Mouse (Mus musculus): ENCODE results near the gene Eipr1. TPM values are rescaled to one million over a fixed set of nuclear protein-coding genes. Genes with fewer than 3 reads are reported as not detected.

Eipr1 gene
- total and polyA plus RNA-seq, 3 experiments = 33.3 to 35.4 (median 34.4) TPM

DNA sequence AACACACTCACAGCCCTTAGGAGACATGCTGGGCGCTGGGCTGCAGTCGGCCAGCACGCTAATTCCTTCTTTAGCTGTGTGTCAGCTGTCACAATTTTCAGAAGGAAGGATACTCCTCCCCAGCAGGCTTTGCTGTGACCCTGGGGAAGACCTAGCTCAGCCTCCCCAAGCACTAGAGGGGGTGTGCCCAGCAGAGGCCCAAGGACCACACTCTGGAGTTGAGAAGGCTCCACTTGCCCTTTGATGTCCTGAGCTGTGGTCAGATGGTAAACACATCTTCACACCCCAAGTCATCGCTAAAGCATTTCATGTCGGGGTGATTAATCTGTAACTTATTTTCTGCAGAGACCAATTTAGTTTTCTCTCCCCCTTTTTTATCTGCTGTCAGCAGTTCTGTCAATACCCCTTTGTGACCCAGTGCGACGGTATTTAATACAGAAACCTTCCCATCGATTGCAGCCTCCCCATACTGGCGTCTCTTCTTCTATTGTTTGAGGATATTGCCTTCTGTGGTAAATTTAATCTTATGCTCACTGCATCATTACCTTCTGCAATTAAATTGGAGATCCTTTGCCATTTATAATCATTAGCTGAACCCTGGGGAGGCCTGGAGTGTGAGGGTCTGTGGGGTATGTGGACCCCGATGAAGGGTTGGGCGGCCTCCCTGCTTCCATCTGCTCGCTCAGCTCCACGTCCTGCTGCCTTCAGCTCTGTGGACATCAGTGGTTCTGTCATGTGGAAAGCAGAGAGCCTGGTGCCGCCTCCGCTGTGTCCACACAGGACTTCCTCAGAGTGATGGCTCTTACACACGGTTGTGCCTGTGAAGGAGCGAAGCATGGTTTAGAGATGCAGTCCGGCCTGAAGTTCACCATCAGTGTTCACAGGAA is 97.4 kb downstream of the Eipr1 start:
- H3K36me3 ChIP-seq (replicated peaks in 1 of 2; ENCODE audit: control insufficient read depth in 1 of 2, insufficient read depth in 1 of 2, low read length in 1 of 2) = peaks cover 0 to 34% of the 10 kb centered on the region in 2 experiments
- dilution Hi-C loops (cut with MboI; ENCODE audit: extremely low pct_ligation_motif_present, extremely low pct_unique_long_range_greater_than_20kb, low sequenced_read_pairs) = no loop called here

DNA sequence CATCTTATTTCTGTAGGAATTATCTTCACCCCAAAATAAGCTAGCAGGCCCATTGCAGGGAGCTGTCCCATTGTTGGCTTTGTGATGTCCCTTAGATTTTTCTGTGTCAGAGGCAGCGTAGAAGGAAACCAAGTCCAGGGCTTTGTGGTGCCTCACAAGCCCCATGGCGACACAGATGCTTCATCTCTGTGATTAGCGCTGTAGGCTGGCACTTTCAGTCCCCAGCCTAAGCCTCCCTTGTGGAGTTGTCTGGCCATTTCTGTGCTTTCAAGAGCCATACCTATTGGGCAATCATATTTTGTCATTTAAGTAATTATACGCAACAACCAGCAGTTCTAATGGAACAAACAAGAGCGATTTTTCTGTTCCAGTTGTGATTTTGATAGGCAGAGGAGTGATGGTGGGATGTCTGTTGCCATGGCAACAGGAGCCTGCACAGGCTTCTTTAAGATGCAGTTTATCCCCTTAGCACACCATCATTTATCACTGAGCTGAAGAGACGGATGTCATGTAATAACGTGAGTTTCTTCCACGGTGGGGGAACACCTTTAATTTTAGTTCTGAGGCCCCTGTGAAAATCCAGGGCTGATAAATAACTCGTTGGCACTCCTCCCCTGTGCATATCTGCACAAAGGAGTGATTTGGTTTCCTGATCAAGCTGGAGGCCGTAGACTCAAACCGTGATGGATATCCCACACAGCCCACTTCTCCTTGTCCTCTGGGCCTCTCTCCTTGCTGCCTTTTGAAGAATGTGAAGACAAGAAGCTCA is 108.1 kb downstream of the Eipr1 start:
- Histone ChIP-seq H3K9me3 (replicated peaks; ENCODE audit: low read length) (no peaks in the 10 kb centered on the region), H3K27ac (ENCODE audit: insufficient read depth, low read depth) (no peak overlapping the region), H3K79me2 (replicated peaks; ENCODE audit: control insufficient read depth, extremely low read depth, insufficient read depth, poor library complexity, severe bottlenecking) (no peaks in the 10 kb centered on the region), H3K9ac (ENCODE audit: insufficient read depth, low read depth) (no peak overlapping the region), H3K36me3 (replicated peaks in 1 of 2; ENCODE audit: control insufficient read depth in 1 of 2, insufficient read depth in 1 of 2, low read length in 1 of 2) (peaks cover 16 to 64% of the 10 kb centered on the region in 2 experiments), H3K4me2 (ENCODE audit: insufficient read depth, low read depth, poor library complexity, severe bottlenecking) (no peak overlapping the region), H3K27me3 (replicated peaks) (no peaks in the 10 kb centered on the region), H3K4me1 (ENCODE audit: control insufficient read depth in 1 of 2, insufficient read depth in 2 of 2) (no peaks in the 10 kb centered on the region), H3K4me3 (replicated peaks in 1 of 3; ENCODE audit: low read depth in 2 of 3, low read length in 2 of 3, poor library complexity in 1 of 3) (no peak overlapping the region)
- DNase-seq (ENCODE audit: extremely low read depth) = no peak
- TF ChIP-seq TCF12 (IDR thresholded peaks at IDR 0.05; ENCODE audit: low read depth, low read length) (no peak), ELF1 (IDR thresholded peaks at IDR 0.05; ENCODE audit: low read depth, low read length) (no peak), UBTF (IDR thresholded peaks at IDR 0.05; ENCODE audit: low read depth, low read length) (no peak), RAD21 (IDR thresholded peaks at IDR 0.05; ENCODE audit: low read depth, low read length) (no peak), MYC (IDR thresholded peaks at IDR 0.05; ENCODE audit: low read depth, low read length) (no peak), POLR2AphosphoS2 (IDR thresholded peaks at IDR 0.05; ENCODE audit: low read depth, low read length) (no peak), ZNF384 (IDR thresholded peaks at IDR 0.05; ENCODE audit: low read depth, low read length) (no peak), RCOR1 (conservative IDR thresholded peaks at IDR 0.05; ENCODE audit: low read depth, low read length) (no peak), CTCF (conservative IDR thresholded peaks at IDR 0.05 in 1 of 2, IDR thresholded peaks at IDR 0.05 in 1 of 2; ENCODE audit: low read depth in 2 of 2, low read length in 2 of 2) (no peak), NELFE (IDR thresholded peaks at IDR 0.05; ENCODE audit: low read depth, low read length) (no peak), TBP (conservative IDR thresholded peaks at IDR 0.05; ENCODE audit: low read depth, low read length) (no peak), ZMIZ1 (IDR thresholded peaks at IDR 0.05; ENCODE audit: low read depth, low read length) (no peak), POLR2A (IDR thresholded peaks at IDR 0.05; ENCODE audit: low read depth, low read length) (no peak), MEF2A (IDR thresholded peaks at IDR 0.05; ENCODE audit: borderline replicate concordance, low read depth, low read length) (no peak), GABPA (IDR thresholded peaks at IDR 0.05; ENCODE audit: insufficient replicate concordance, low read depth, low read length) (no peak), SIN3A (IDR thresholded peaks at IDR 0.05; ENCODE audit: low read length) (no peak), EP300 (IDR thresholded peaks at IDR 0.05; ENCODE audit: low read length) (no peak)
- in situ Hi-C loops (cut with MboI; ENCODE audit: low pct_ligation_motif_present, low pct_unique_long_range_greater_than_20kb, low sequenced_read_pairs) = no loop called here
- dilution Hi-C loops (cut with MboI; ENCODE audit: extremely low pct_ligation_motif_present, extremely low pct_unique_long_range_greater_than_20kb, low sequenced_read_pairs) = no loop called here

More for the DNA sequence above, 97.4 kb downstream of the Eipr1 start:
- Histone ChIP-seq H3K27me3 (replicated peaks) (no peaks in the 10 kb centered on the region), H3K9ac (ENCODE audit: insufficient read depth, low read depth) (no peak overlapping the region), H3K9me3 (replicated peaks; ENCODE audit: low read length) (no peaks in the 10 kb centered on the region), H3K4me2 (ENCODE audit: insufficient read depth, low read depth, poor library complexity, severe bottlenecking) (no peak overlapping the region), H3K4me3 (replicated peaks in 1 of 3; ENCODE audit: low read depth in 2 of 3, low read length in 2 of 3, poor library complexity in 1 of 3) (no peak overlapping the region), H3K4me1 (ENCODE audit: control insufficient read depth in 1 of 2, insufficient read depth in 2 of 2) (no peaks in the 10 kb centered on the region), H3K27ac (ENCODE audit: insufficient read depth, low read depth) (no peak overlapping the region), H3K79me2 (replicated peaks; ENCODE audit: control insufficient read depth, extremely low read depth, insufficient read depth, poor library complexity, severe bottlenecking) (no peaks in the 10 kb centered on the region)
- in situ Hi-C loops (cut with MboI; ENCODE audit: low pct_ligation_motif_present, low pct_unique_long_range_greater_than_20kb, low sequenced_read_pairs) = no loop called here
- no peak for DNase-seq (ENCODE audit: extremely low read depth)
- TF ChIP-seq ETS1 (conservative IDR thresholded peaks at IDR 0.05; ENCODE audit: low read depth, low read length) = no peak
- no peak for TF ChIP-seq TBP (conservative IDR thresholded peaks at IDR 0.05; ENCODE audit: low read depth, low read length)
- no peak for TF ChIP-seq CTCF (conservative IDR thresholded peaks at IDR 0.05 in 1 of 2, IDR thresholded peaks at IDR 0.05 in 1 of 2; ENCODE audit: low read depth in 2 of 2, low read length in 2 of 2)
- TF ChIP-seq KAT2A (IDR thresholded peaks at IDR 0.05; ENCODE audit: insufficient replicate concordance, low read length) = no peak
- TF ChIP-seq BHLHE40 (IDR thresholded peaks at IDR 0.05; ENCODE audit: low read depth, low read length) = no peak
- TF ChIP-seq USF1 (IDR thresholded peaks at IDR 0.05; ENCODE audit: low read depth, low read length) = no peak
- no peak for TF ChIP-seq E2F4 (IDR thresholded peaks at IDR 0.05; ENCODE audit: insufficient replicate concordance, low read depth, low read length)
- no peak for TF ChIP-seq ZNF384 (IDR thresholded peaks at IDR 0.05; ENCODE audit: low read depth, low read length)

Data from CH12.LX (cell line).